Mouse (Mus musculus): ENCODE measurements around the gene Erp44. TPM values are rescaled to one million over a fixed set of nuclear protein-coding genes. Genes with fewer than 3 reads are reported as not detected.

Erp44 gene
- polyA plus RNA-seq, 1 experiment from 2014 or later, result 49.2 TPM

DNA sequence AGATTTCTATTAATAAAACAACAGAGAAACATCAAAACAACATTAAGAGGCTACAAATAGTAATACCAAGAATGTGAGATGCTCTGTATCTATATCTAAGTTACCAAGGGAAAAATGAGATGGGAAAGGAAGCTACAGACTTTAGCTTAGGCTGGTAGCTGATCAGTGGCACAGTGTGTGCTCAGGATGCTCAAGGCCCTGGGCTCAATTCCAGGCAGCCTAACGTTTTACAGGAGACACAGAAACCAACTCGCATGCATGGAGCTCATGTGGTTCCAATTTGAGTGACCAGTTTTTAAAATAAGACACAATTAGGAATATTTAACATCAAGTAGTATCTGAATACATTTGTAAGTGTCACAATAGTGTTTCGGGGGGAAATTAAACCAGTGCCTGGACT lies 3.6 kb downstream of the Erp44 start:
- no peak overlapping the region for H3K9ac ChIP-seq
- H3K4me1 ChIP-seq (replicated peaks), result peaks cover 20% of the 10 kb centered on the region
- no peak overlapping the region for H3K4me3 ChIP-seq (replicated peaks)
- H3K27me3 ChIP-seq, result no peaks in the 10 kb centered on the region
- no peak overlapping the region for H3K4me2 ChIP-seq
- 66% methylated on average over 3 of the region's 3 CpGs for WGBS (ENCODE audit: insufficient replicate concordance)
- H3K36me3 ChIP-seq (replicated peaks), result no peaks in the 10 kb centered on the region
- H3K27ac ChIP-seq (replicated peaks), result no peak overlapping the region
- no peaks in the 10 kb centered on the region for H3K9me3 ChIP-seq (replicated peaks)
- no peak for ATAC-seq (ENCODE audit: insufficient read depth)

DNA sequence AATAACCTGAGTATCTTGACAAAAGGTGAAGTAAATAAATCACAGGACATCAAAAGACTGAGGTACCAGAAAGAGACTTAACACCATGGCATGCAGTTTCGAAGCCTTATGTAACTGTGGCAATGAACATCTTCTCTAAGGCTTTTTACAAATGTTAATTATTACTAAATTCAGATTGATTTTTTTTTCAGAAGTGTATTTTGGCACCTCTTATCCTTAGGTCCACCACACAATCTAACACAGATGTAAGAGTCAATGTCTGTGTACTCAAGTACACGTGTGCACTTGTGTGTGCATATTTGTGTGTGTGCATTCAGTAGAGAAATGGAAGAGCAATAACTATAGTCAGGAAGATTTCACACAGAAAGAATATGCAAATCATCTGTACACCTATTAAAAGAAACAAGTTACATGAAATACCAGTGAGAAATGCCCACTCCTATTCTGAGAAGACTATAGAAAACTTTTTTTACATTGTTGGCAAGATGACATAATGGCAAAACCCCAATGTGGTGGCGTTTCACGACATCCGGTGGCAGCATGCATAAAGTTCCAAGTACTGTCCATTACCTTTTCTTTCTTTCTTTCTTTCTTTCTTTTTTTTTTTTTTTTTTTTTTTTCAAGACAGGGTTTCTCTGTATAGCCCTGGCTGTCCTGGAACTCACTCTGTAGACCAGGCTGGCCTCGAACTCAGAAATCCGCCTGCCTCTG lies 6.1 kb downstream of the Erp44 start:
- ATAC-seq (ENCODE audit: insufficient read depth), result no peak
- peaks cover 5% of the 10 kb centered on the region for H3K4me1 ChIP-seq (replicated peaks)
- H3K27ac ChIP-seq (replicated peaks), result no peak overlapping the region
- 82% methylated on average over 7 of the region's 7 CpGs for WGBS (ENCODE audit: insufficient replicate concordance)
- no peaks in the 10 kb centered on the region for H3K36me3 ChIP-seq (replicated peaks)
- H3K9ac ChIP-seq, result no peak overlapping the region
- H3K4me2 ChIP-seq, result no peak overlapping the region
- H3K4me3 ChIP-seq (replicated peaks), result no peak overlapping the region
- H3K27me3 ChIP-seq, result no peaks in the 10 kb centered on the region
- no peaks in the 10 kb centered on the region for H3K9me3 ChIP-seq (replicated peaks)

- Histone ChIP-seq H3K27me3 (no peaks in the 10 kb centered on the region), H3K4me2 (no peak overlapping the region), H3K36me3 (replicated peaks) (no peaks in the 10 kb centered on the region), H3K9ac (no peak overlapping the region), H3K27ac (replicated peaks) (no peak overlapping the region), H3K9me3 (replicated peaks) (no peaks in the 10 kb centered on the region), H3K4me3 (replicated peaks) (no peak overlapping the region), H3K4me1 (replicated peaks) (peaks cover 5% of the 10 kb centered on the region; the same call in 1 of the 2 replicates)
- 70% methylated on average over 5 of the region's 5 CpGs for WGBS (ENCODE audit: insufficient replicate concordance)
- no peak for ATAC-seq (ENCODE audit: insufficient read depth)
Measured at GRCm38 (mm10) chr4:48271838-48272237, 7.5 kb downstream of the Erp44 start.

GRCm38 (mm10) chr4:48270532-48270931 lies 8.8 kb downstream of the Erp44 start:
- Histone ChIP-seq H3K4me1 (replicated peaks) (peaks cover 5% of the 10 kb centered on the region; the same call in 1 of the 2 replicates), H3K27ac (replicated peaks) (no peak overlapping the region), H3K4me3 (replicated peaks) (no peak overlapping the region), H3K27me3 (no peaks in the 10 kb centered on the region), H3K9me3 (replicated peaks) (no peaks in the 10 kb centered on the region), H3K4me2 (no peak overlapping the region), H3K36me3 (replicated peaks) (no peaks in the 10 kb centered on the region), H3K9ac (no peak overlapping the region)
- ATAC-seq (ENCODE audit: insufficient read depth), result no peak

GRCm38 (mm10) chr4:48268127-48268526 lies 11.2 kb downstream of the Erp44 start:
- H3K27me3 ChIP-seq, result no peaks in the 10 kb centered on the region
- H3K36me3 ChIP-seq (replicated peaks), result no peaks in the 10 kb centered on the region
- H3K27ac ChIP-seq (replicated peaks), result no peak overlapping the region
- H3K4me2 ChIP-seq, result no peak overlapping the region
- H3K9ac ChIP-seq, result no peak overlapping the region
- H3K4me1 ChIP-seq (replicated peaks), result peaks cover 5% of the 10 kb centered on the region; the same call in 1 of the 2 replicates
- no peak overlapping the region for H3K4me3 ChIP-seq (replicated peaks)
- ATAC-seq (ENCODE audit: insufficient read depth), result no peak
- 56% methylated on average over 1 of the region's 1 CpGs for WGBS (ENCODE audit: insufficient replicate concordance)
- no peaks in the 10 kb centered on the region for H3K9me3 ChIP-seq (replicated peaks)

DNA sequence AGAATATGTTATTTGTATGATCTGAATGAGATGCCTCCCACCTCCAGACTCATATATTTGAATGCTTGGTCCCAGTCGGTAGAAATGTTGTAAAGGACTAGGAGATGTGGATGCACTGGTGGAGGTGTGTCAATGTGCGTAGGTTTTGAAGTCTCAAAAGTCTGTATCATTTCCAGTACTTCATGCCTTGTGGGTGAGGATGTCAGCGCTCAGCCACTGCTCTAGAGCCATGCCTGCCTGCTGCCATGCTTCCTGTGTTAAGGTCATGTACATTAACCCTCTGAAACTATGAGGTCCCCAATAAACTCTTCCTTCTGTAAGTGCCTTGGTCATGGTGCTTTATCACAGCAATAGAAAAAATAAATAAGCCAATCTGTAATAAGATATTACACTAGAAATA lies 11.7 kb downstream of the Erp44 start:
- Histone ChIP-seq H3K36me3 (replicated peaks) (no peaks in the 10 kb centered on the region), H3K4me2 (no peak overlapping the region), H3K27ac (replicated peaks) (no peak overlapping the region), H3K4me1 (replicated peaks) (peaks cover 5% of the 10 kb centered on the region; the same call in 1 of the 2 replicates), H3K9ac (no peak overlapping the region), H3K9me3 (replicated peaks) (no peaks in the 10 kb centered on the region), H3K4me3 (replicated peaks) (no peak overlapping the region), H3K27me3 (no peaks in the 10 kb centered on the region)
- no peak for ATAC-seq (ENCODE audit: insufficient read depth)
- WGBS (ENCODE audit: insufficient replicate concordance), result 71% methylated on average over 3 of the region's 3 CpGs

DNA sequence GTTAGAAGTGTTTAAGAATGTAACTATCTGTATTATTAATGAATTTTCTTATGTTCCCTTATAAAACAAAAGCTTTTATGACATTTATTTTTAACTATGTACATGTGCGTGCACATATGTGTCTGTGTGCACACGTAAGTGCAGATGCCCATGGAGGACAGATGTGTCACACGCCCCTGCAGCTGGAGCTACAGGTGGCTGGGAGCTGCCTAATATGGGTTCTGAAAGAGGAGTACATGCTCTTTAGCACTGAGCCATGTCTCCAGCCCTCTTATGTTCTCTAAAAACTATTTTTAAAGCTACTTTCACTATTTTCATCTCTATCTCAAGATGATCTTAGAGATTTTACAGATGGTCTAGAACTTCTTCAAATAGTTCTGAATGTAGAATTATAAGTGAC lies 21.3 kb downstream of the Erp44 start:
- Histone ChIP-seq H3K4me2 (no peak overlapping the region), H3K9ac (no peak overlapping the region), H3K4me1 (replicated peaks) (0 out of 2 replicates have a peak, but pooled peaks cover 6% of the 10 kb centered on the region), H3K27ac (replicated peaks) (no peak overlapping the region), H3K4me3 (replicated peaks) (no peak overlapping the region), H3K9me3 (replicated peaks) (no peaks in the 10 kb centered on the region), H3K27me3 (no peaks in the 10 kb centered on the region), H3K36me3 (replicated peaks) (no peaks in the 10 kb centered on the region)
- ATAC-seq (ENCODE audit: insufficient read depth), result no peak
- WGBS (ENCODE audit: insufficient replicate concordance), result 74% methylated on average over 3 of the region's 3 CpGs

DNA sequence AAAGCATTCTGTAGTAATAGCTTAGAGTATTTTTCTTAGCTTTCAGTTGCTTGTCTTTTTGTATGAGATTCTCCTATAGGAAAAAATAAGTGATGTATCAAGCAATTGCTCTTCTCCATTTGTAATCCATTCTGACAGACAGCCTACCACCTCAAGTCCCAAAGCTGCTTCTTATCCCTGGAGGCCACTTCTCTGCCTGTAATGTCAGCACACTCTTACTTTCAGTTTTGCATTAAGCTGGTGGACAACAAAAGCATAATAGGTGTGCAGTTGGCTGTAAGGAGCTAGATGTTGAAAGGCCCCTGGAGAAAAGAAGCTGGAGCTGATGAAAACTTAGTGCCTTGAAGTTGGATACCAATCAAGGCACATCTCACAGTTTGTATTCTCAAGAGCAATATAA lies 26.1 kb downstream of the Erp44 start:
- H3K4me2 ChIP-seq, result no peak overlapping the region
- H3K4me1 ChIP-seq (replicated peaks), result 0 out of 2 replicates have a peak, but pooled peaks cover 6% of the 10 kb centered on the region
- H3K9ac ChIP-seq, result no peak overlapping the region
- no peaks in the 10 kb centered on the region for H3K9me3 ChIP-seq (replicated peaks)
- no peak overlapping the region for H3K27ac ChIP-seq (replicated peaks)
- H3K4me3 ChIP-seq (replicated peaks), result no peak overlapping the region
- no peaks in the 10 kb centered on the region for H3K27me3 ChIP-seq
- ATAC-seq (ENCODE audit: insufficient read depth), result no peak
- no peaks in the 10 kb centered on the region for H3K36me3 ChIP-seq (replicated peaks)

- H3K9ac ChIP-seq, result no peak overlapping the region
- no peak overlapping the region for H3K4me2 ChIP-seq
- no peaks in the 10 kb centered on the region; the same call in 1 of the 2 replicates for H3K4me1 ChIP-seq (replicated peaks)
- ATAC-seq (ENCODE audit: insufficient read depth), result no peak
- H3K4me3 ChIP-seq (replicated peaks), result no peak overlapping the region
- WGBS (ENCODE audit: insufficient replicate concordance), result 82% methylated on average over 2 of the region's 2 CpGs
- H3K9me3 ChIP-seq (replicated peaks), result no peaks in the 10 kb centered on the region
- no peaks in the 10 kb centered on the region for H3K27me3 ChIP-seq
- no peak overlapping the region for H3K27ac ChIP-seq (replicated peaks)
- H3K36me3 ChIP-seq (replicated peaks), result no peaks in the 10 kb centered on the region
Measured at GRCm38 (mm10) chr4:48244280-48244679, 35.1 kb downstream of the Erp44 start.

DNA sequence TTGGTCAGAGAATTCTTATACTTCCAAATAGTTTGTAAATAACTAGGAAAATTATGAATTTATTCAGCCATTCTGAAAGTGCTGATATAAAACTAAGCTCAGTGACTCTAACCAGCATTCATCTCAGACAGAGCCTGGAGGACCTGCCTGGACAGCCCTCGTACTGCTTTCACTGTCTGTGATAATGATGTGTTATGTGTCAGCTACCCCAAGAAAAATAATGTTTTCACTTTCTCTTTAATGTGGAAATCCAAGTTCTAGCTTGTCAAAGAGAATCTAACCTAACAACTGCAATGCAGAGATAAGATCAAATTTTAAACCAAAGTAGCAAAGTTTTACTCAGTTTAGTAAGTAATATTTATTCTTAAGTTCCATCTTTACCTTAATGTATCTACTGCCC lies 35.6 kb downstream of the Erp44 start:
- H3K4me2 ChIP-seq, result no peak overlapping the region
- no peaks in the 10 kb centered on the region for H3K36me3 ChIP-seq (replicated peaks)
- no peak overlapping the region for H3K9ac ChIP-seq
- no peaks in the 10 kb centered on the region for H3K27me3 ChIP-seq
- H3K4me3 ChIP-seq (replicated peaks), result no peak overlapping the region
- WGBS (ENCODE audit: insufficient replicate concordance), result 74% methylated on average over 1 of the region's 1 CpGs
- no peaks in the 10 kb centered on the region for H3K9me3 ChIP-seq (replicated peaks)
- no peaks in the 10 kb centered on the region; the same call in 1 of the 2 replicates for H3K4me1 ChIP-seq (replicated peaks)
- ATAC-seq (ENCODE audit: insufficient read depth), result no peak
- H3K27ac ChIP-seq (replicated peaks), result no peak overlapping the region

- 82% methylated on average over 4 of the region's 4 CpGs for WGBS (ENCODE audit: insufficient replicate concordance)
- H3K9me3 ChIP-seq (replicated peaks), result no peaks in the 10 kb centered on the region
Measured at GRCm38 (mm10) chr4:48242482-48242881, 36.9 kb downstream of the Erp44 start.

DNA sequence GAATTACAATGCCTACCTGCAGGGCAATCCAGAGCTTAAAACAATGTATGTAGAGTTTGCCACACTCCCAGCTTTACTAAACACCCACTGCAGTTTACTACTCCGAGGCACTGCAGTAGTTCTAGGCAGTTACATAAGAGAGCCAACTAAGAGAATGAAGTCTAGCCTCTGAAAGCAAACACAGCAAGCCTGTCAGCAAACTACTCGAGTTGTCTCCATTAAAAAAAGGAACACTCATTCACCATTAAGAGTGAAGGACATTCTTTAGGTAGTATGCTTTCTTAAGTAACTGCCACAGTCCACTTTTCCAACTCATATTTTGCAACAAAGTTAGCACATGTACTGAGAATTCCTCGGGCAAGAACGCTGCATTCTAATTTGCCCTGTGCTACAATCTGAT lies 40.3 kb downstream of the Erp44 start:
- Histone ChIP-seq H3K9me3 (replicated peaks) (no peaks in the 10 kb centered on the region), H3K4me3 (replicated peaks) (no peak overlapping the region), H3K36me3 (replicated peaks) (peaks cover 6% of the 10 kb centered on the region; the same call in 1 of the 2 replicates), H3K9ac (no peak overlapping the region), H3K4me1 (replicated peaks) (no peaks in the 10 kb centered on the region), H3K27me3 (no peaks in the 10 kb centered on the region), H3K27ac (replicated peaks) (no peak overlapping the region), H3K4me2 (no peak overlapping the region)
- no peak for ATAC-seq (ENCODE audit: insufficient read depth)
- 66% methylated on average over 4 of the region's 4 CpGs for WGBS (ENCODE audit: insufficient replicate concordance)

More at GRCm38 (mm10) chr4:48242482-48242881, 36.9 kb downstream of the Erp44 start:
- Histone ChIP-seq H3K4me3 (replicated peaks) (no peak overlapping the region), H3K4me1 (replicated peaks) (no peaks in the 10 kb centered on the region; the same call in 1 of the 2 replicates), H3K4me2 (no peak overlapping the region), H3K36me3 (replicated peaks) (no peaks in the 10 kb centered on the region), H3K27me3 (no peaks in the 10 kb centered on the region), H3K9ac (no peak overlapping the region), H3K27ac (replicated peaks) (no peak overlapping the region)
- ATAC-seq (ENCODE audit: insufficient read depth), result no peak
